Mouse (Mus musculus) bone marrow, adult 2 months (tissue): ENCODE results near the gene Zyg11b.

Source experiments
- CTCF ChIP-seq: fragments of 200-500 bp; IDR thresholded peaks from 2 replicates; pipeline ENCODE4 v1.5.1; 2011; ENCODE audit warnings: low read length, control low read depth; ENCODE audit not compliant: control insufficient read depth, insufficient read depth
- POLR2A ChIP-seq: fragments of 200-500 bp; IDR thresholded peaks from 2 replicates; pipeline ENCODE4 v1.6.1; 2011; ENCODE audit warnings: low read depth, mild to moderate bottlenecking, control low read depth, low read length, borderline replicate concordance; ENCODE audit not compliant: control insufficient read depth

GRCm38 (mm10) chr4:108302296-108302890, 1.5 kb upstream of the Zyg11b start:
- TF ChIP-seq POLR2A (no peak), CTCF (no peak)
